Mouse (Mus musculus) hindbrain, postnatal 0 days (tissue): ENCODE results near the gene Cldn13. TPM values are rescaled to one million over a fixed set of nuclear protein-coding genes. Genes with fewer than 3 reads are reported as not detected.

ENCODE experiments used
- ATAC-seq: fragments of 200-750 bp; cut with Nextera tagmentation; 2 replicates; pipeline ENCODE4 v1.8.0; 2017; ENCODE audit warnings: mild to moderate bottlenecking, moderate TSS enrichment, moderate library complexity
- DNase-seq: peaks from one replicate; pipeline ENCODE4 v3.0.0-alpha.2; 2015; ENCODE audit warnings: low spot score
- H3K27ac ChIP-seq: fragments of 300-500 bp; sonication (generic); 2 replicates; pipeline ENCODE4 v1.5.1; 2014; ENCODE audit warnings: mild to moderate bottlenecking
- H3K27me3 ChIP-seq: fragments of 300-500 bp; sonication (generic); 2 replicates; pipeline ENCODE4 v1.6.1; 2014; ENCODE audit warnings: low read length, mixed read lengths; ENCODE audit not compliant: insufficient read depth
- H3K36me3 ChIP-seq: fragments of 300-500 bp; sonication (generic); 2 replicates; pipeline ENCODE4 v1.6.1; 2014; ENCODE audit warnings: low read length, mixed read lengths; ENCODE audit not compliant: insufficient read depth
- H3K4me1 ChIP-seq: fragments of 300-500 bp; sonication (generic); 2 replicates; pipeline ENCODE4 v1.6.1; 2014; ENCODE audit warnings: antibody characterized with exemption, low read length, mixed read lengths; ENCODE audit not compliant: insufficient read depth
- H3K4me2 ChIP-seq: fragments of 300-500 bp; sonication (generic); 2 replicates; pipeline ENCODE4 v1.6.1; 2014; ENCODE audit warnings: low read depth, mild to moderate bottlenecking, low read length, moderate library complexity, mixed read lengths
- H3K4me3 ChIP-seq: fragments of 300-500 bp; sonication (generic); 2 replicates; pipeline ENCODE4 v1.5.1; 2014; ENCODE audit warnings: low read length
- H3K9ac ChIP-seq: fragments of 300-500 bp; sonication (generic); replicated peaks from 2 replicates; pipeline ENCODE4 v1.6.1; 2014; ENCODE audit warnings: mild to moderate bottlenecking, low read length, moderate library complexity, mixed read lengths
- H3K9me3 ChIP-seq: fragments of 300-500 bp; sonication (generic); 2 replicates; pipeline ENCODE4 v1.6.1; 2016; ENCODE audit warnings: low read length, mixed read lengths
- CTCF ChIP-seq: IDR thresholded peaks from 2 replicates; pipeline ENCODE4 v1.5.1; 2016; ENCODE audit warnings: antibody characterized with exemption, control low read depth, low read depth
- WGBS: fragments of 180-500 bp; shearing (Covaris S2); extraction: QIAGEN DNeasy Blood & Tissue Kit; methylation state at CpG from one replicate; pipeline ENCODE4 v1.1.7; 2014; 5-methylcytosine and 5-hydroxymethylcytosine counted together
- polyA plus RNA-seq: library from polyadenylated mRNA; unstranded; fragments of >200 nt; fragmentation: Nextera tagmentation; extraction: Ambion mirVana; gene quantifications from 2 replicates; pipeline ENCODE4 v1.2.1, GENCODE M21; 2015
- total RNA-seq: library from RNA; depleted of rRNA; stranded (reverse); fragments of >200 nt; gene quantifications from 2 replicates; pipeline ENCODE4 v1.2.3, GENCODE M21; 2014

Cldn13 gene
- total and polyA plus RNA-seq, 2 experiments from 2014 or later, result not detected

DNA sequence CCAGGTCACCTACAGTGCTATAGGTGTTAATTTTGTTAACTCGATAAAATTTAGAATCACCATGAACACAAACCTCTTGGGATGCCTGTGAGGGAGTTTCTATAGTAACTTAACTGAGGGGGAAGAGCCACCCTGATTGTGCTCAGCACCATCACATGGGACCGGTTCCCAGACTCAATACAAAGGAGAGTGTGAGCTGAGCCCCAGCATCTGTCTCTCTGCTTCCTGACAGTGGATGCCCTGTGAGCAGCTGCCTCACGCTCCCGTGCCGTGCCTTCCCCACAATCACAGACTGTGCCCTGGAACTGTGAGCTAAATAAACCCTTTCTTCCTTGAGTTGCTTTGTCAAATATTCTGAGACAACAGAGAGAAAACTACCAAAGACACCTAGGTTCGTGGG is 7.8 kb upstream of the Cldn13 start:
- DNase-seq (no peak), ATAC-seq (no peak)
- no peak for TF ChIP-seq CTCF
- H3K36me3 ChIP-seq, result no peaks in the 10 kb centered on the region
- H3K4me2 ChIP-seq, result no peak overlapping the region
- no peak overlapping the region for H3K9ac ChIP-seq
- WGBS, result 46% methylated on average over 6 of the region's 6 CpGs
- no peak overlapping the region for H3K4me3 ChIP-seq
- H3K27ac ChIP-seq, result no peak overlapping the region
- H3K4me1 ChIP-seq, result no peaks in the 10 kb centered on the region
- H3K9me3 ChIP-seq, result no peaks in the 10 kb centered on the region
- no peaks in the 10 kb centered on the region for H3K27me3 ChIP-seq

DNA sequence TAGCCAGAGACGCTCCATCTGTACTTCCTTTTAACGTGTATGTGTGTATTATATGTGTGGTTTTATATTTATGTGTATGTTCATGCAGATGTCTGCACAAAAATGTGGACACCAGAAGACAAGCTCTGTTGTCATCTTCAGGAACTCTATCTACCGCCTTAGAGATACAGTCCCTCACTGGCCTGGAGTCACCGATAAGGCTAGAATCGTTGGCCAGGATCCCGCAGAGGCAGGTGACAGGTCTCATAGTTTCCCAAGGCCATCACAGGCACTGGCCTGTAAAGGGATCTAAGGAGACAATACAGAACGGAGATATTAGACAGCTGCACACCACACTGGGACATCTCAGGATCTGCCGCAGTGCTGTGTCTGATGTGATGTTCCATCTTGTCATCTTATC is 5.8 kb upstream of the Cldn13 start:
- ATAC-seq (no peak), DNase-seq (no peak)
- Histone ChIP-seq H3K9me3 (no peaks in the 10 kb centered on the region), H3K9ac (no peak overlapping the region), H3K36me3 (no peaks in the 10 kb centered on the region), H3K4me1 (no peaks in the 10 kb centered on the region), H3K4me3 (no peak overlapping the region), H3K27ac (no peak overlapping the region), H3K27me3 (no peaks in the 10 kb centered on the region), H3K4me2 (no peak overlapping the region)
- TF ChIP-seq CTCF, result no peak
- WGBS, result 84% methylated on average over 8 of the region's 8 CpGs

DNA sequence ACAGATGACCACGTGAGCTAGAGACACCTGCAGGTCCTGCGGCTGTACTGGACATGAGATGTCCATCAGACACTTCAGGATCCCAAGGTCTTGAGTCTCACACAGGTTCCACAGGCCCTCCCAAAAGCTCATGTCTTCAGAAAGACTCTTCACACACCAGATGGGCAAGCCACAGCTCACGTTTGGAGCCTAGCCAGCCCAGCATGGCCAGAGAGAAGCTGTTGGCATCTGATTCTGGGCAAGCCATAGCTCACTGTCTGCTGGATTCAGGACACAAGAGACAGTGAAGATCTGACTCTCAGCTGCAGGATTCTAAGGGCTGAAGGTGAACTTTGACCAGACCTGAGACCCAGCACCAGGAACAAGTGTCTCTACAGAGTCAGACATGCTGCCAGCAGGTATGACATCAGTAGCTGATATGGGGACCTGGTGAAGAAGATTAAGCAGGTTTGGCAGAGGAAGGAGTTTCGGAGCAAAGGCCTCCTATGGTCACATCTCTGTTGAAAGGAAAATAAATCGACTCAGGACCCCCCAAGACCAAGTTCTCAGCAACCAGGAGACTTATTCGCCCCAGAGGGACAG is 4.9 kb upstream of the Cldn13 start:
- Histone ChIP-seq H3K4me2 (no peak overlapping the region), H3K9ac (no peak overlapping the region), H3K4me3 (no peak overlapping the region), H3K27me3 (no peaks in the 10 kb centered on the region), H3K9me3 (no peaks in the 10 kb centered on the region), H3K4me1 (no peaks in the 10 kb centered on the region), H3K27ac (no peak overlapping the region; the same call in 1 of the 2 replicates), H3K36me3 (no peaks in the 10 kb centered on the region)
- DNase-seq (peak; percentile 73), ATAC-seq (no peak)
- 66% methylated on average over 6 of the region's 6 CpGs for WGBS
- TF ChIP-seq CTCF, result no peak

DNA sequence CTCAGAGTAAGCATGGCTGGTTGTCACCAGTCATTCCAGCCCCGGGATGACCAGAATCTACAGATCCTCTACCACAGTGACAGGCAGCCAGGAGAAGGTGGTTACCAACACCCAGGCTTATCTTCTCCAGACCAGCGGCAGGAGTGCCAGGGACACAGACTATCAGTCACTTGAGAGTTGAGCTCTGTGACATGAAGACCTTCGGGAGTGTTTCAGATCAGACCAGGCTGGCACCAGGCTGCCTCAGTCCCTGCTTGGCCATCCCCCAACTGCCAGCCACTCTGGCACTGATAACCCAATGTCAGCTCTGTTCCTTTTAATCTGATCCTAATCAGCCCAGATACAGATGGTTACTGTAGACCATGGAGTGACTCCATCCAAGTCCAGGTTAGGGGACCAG is 3.8 kb upstream of the Cldn13 start:
- WGBS, result 91% methylated on average over 3 of the region's 3 CpGs
- Histone ChIP-seq H3K9ac (no peak overlapping the region), H3K27ac (no peak overlapping the region), H3K4me3 (no peak overlapping the region), H3K4me1 (no peaks in the 10 kb centered on the region), H3K36me3 (no peaks in the 10 kb centered on the region), H3K27me3 (no peaks in the 10 kb centered on the region), H3K9me3 (no peaks in the 10 kb centered on the region), H3K4me2 (no peak overlapping the region)
- ATAC-seq, result no peak
- TF ChIP-seq CTCF, result no peak
- DNase-seq, result no peak

DNA sequence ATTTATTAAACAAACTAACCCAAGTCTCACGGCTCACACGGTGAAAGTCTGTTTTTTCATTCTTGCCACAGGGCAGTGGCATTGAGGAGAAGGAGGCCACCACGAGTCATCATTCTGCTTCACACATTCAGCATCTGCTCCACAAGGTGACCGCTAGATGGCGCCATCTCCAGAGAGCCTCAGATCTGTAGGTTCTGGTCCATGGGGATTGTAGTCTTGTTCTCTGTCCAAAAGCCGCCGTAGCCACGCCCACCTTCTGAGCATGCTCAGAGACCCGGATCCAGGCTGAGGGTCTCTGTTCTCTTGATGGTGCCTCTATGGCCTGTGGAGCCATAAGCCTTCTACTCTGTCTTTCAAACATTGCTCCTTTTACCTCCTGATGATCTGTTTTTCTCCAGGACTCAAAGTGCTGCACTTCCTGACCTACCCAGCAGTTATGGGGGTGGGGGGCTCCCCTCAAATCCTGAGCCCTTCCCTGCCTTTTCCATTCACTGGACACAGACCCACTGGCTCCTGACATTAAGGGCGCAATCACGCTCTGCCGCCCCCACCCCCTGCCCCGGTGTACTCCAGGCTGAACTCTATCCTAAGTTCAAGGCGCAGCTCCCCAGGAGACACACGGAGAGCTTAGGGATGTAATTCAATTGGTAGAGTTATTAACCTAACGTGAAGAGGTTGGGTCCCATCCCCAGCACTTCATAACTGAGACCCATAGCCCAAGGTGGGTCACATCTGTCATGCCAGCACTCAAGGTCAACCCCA is 2.9 kb upstream of the Cldn13 start:
- no peaks in the 10 kb centered on the region for H3K9me3 ChIP-seq
- H3K36me3 ChIP-seq, result no peaks in the 10 kb centered on the region
- H3K4me3 ChIP-seq, result no peak overlapping the region
- ATAC-seq (peak; percentile 47; the same call in 1 of the 2 replicates), DNase-seq (peak; percentile 73)
- no peak overlapping the region for H3K4me2 ChIP-seq
- H3K4me1 ChIP-seq, result no peaks in the 10 kb centered on the region
- WGBS, result 48% methylated on average over 16 of the region's 16 CpGs
- no peaks in the 10 kb centered on the region for H3K27me3 ChIP-seq
- TF ChIP-seq CTCF, result peak; percentile 73
- no peak overlapping the region for H3K27ac ChIP-seq
- no peak overlapping the region for H3K9ac ChIP-seq

DNA sequence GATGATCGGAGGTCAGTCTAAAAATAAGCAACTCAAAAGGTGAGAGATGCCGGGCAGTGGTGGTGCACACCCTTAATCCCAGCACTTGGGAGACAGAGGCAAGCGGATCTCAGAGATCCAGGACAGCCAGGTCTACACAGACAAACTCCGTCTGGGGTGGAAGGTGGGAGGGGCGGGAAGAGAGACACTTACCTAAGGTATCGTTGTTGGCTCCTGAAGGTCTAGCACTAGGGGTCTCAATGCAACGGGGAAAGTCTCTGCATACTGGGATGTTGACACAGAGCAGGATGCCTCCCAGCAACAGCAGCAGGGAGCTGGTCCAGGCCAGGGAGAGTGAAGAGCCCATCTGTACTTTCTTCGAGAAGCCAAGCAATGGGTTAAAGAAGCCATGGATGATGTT is 816 bp downstream of the Cldn13 start:
- no peaks in the 10 kb centered on the region for H3K36me3 ChIP-seq
- ATAC-seq, result no peak
- H3K9ac ChIP-seq, result no peak overlapping the region
- no peak overlapping the region for H3K4me2 ChIP-seq
- no peaks in the 10 kb centered on the region for H3K27me3 ChIP-seq
- no peaks in the 10 kb centered on the region for H3K4me1 ChIP-seq
- no peak overlapping the region for H3K4me3 ChIP-seq
- no peaks in the 10 kb centered on the region for H3K9me3 ChIP-seq
- DNase-seq, result no peak
- WGBS, result 88% methylated on average over 8 of the region's 8 CpGs
- TF ChIP-seq CTCF, result no peak
- no peak overlapping the region for H3K27ac ChIP-seq

DNA sequence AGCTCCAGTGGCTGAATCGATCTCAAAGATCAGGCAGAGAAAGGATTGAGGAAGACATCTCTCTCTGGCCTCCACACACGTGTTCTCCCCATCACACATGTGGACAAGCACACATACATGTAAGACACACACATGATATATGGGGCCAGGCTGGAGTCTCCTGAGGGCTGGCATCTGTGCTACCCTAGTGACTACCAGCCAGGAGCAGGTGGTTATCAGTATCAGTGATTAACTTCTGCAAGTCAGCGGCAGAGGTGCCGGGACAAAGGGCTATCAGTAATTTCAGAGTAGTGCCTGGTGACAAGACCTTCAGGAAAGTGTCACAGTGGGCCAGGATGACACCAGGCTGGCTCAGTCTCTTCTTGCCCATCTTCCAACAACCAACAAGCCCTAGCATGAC is 1.6 kb downstream of the Cldn13 start:
- ATAC-seq, result no peak
- no peak overlapping the region for H3K4me3 ChIP-seq
- TF ChIP-seq CTCF, result no peak
- no peaks in the 10 kb centered on the region for H3K27me3 ChIP-seq
- H3K4me1 ChIP-seq, result no peaks in the 10 kb centered on the region
- no peaks in the 10 kb centered on the region for H3K36me3 ChIP-seq
- 84% methylated on average over 4 of the region's 4 CpGs for WGBS
- no peak overlapping the region for H3K4me2 ChIP-seq
- no peaks in the 10 kb centered on the region for H3K9me3 ChIP-seq
- no peak overlapping the region for H3K27ac ChIP-seq
- no peak overlapping the region for H3K9ac ChIP-seq
- no peak for DNase-seq
